8 mouse cellular contexts compared by ENCODE assay signal in genomic region chr19:32470059-32470497, GRCm38 (mm10). TPM values are rescaled to one million over a fixed set of nuclear protein-coding genes. Genes with fewer than 3 reads are reported as not detected.
DNase-seq lines count a peak whose midpoint lies in the region; ATAC-seq and TF ChIP-seq lines count a peak whose summit lies in the region.

No protein-coding gene starts in this region.

- peak overlapping the region; percentile 22; the same call in 1 of the 2 replicates for H3K4me2 ChIP-seq in embryonic facial prominence, embryonic 13.5 days
- H3K4me2 ChIP-seq in kidney, embryonic 15.5 days = peak overlapping the region; percentile 25; the same call in 1 of the 2 replicates
- no peak overlapping the region for H3K4me2 ChIP-seq in lung, postnatal 0 days (replicated peaks; ENCODE audit: low read depth, low read length)

- no peak for TF ChIP-seq EP300 in lung, postnatal 0 days (IDR thresholded peaks at IDR 0.05)

- H3K4me1 ChIP-seq in embryonic facial prominence, embryonic 13.5 days = no peaks in the 10 kb centered on the region
- H3K4me1 ChIP-seq in kidney, embryonic 15.5 days = no peaks in the 10 kb centered on the region
- H3K4me1 ChIP-seq in lung, postnatal 0 days (ENCODE audit: insufficient read depth, low read depth, low read length) = no peaks in the 10 kb centered on the region
- peaks cover 2% of the 10 kb centered on the region; the same call in 1 of the 2 replicates for H3K4me1 ChIP-seq in small intestine, adult 2 months (ENCODE audit: control insufficient read depth, insufficient read depth, insufficient read length, low read length)

- no peaks in the 10 kb centered on the region for H3K27me3 ChIP-seq in embryonic facial prominence, embryonic 13.5 days
- no peaks in the 10 kb centered on the region for H3K27me3 ChIP-seq in kidney, embryonic 15.5 days
- no peaks in the 10 kb centered on the region for H3K27me3 ChIP-seq in lung, postnatal 0 days (replicated peaks; ENCODE audit: insufficient read depth, low read length)
- no peaks in the 10 kb centered on the region for H3K27me3 ChIP-seq in small intestine, adult 2 months (ENCODE audit: control insufficient read depth, insufficient read depth, low read length)

- TF ChIP-seq POLR2A in small intestine, adult 2 months (IDR thresholded peaks at IDR 0.05; ENCODE audit: low read depth, low read length) = no peak

- TF ChIP-seq CTCF in gastrocnemius, adult 2 months (IDR thresholded peaks at IDR 0.05) = peak; percentile 88
- TF ChIP-seq CTCF in lung, postnatal 0 days (IDR thresholded peaks at IDR 0.05) = peak; percentile 88
- peak; percentile 40; the same call in 1 of the 2 replicates for TF ChIP-seq CTCF in small intestine, adult 2 months (IDR thresholded peaks at IDR 0.05; ENCODE audit: extremely low read depth, insufficient read length, insufficient replicate concordance, low read depth, low read length)

- no peak overlapping the region for H3K9ac ChIP-seq in embryonic facial prominence, embryonic 13.5 days
- no peak overlapping the region for H3K9ac ChIP-seq in kidney, embryonic 15.5 days
- H3K9ac ChIP-seq in lung, postnatal 0 days (replicated peaks; ENCODE audit: low read depth) = no peak overlapping the region

- H3K4me3 ChIP-seq in gastrocnemius, adult 2 months = no peak overlapping the region
- H3K4me3 ChIP-seq in embryonic facial prominence, embryonic 13.5 days = no peak overlapping the region
- H3K4me3 ChIP-seq in kidney, embryonic 15.5 days (replicated peaks) = no peak overlapping the region
- H3K4me3 ChIP-seq in lung, postnatal 0 days (ENCODE audit: low read depth, low read length) = no peak overlapping the region
- H3K4me3 ChIP-seq in small intestine, adult 2 months (ENCODE audit: low read depth, low read length) = no peak overlapping the region

- WGBS in embryonic facial prominence, embryonic 13.5 days = 16% methylated on average over 6 of the region's 6 CpGs
- WGBS in kidney, embryonic 15.5 days = 21% methylated on average over 6 of the region's 6 CpGs
- 15% methylated on average over 6 of the region's 6 CpGs for WGBS in lung, postnatal 0 days
- 8% methylated on average over 6 of the region's 6 CpGs for WGBS in small intestine, adult 2 months

- peak; percentile 24 for ATAC-seq in activated CD4-positive, CD25-positive, alpha-beta regulatory T cell, adult 4 months
- ATAC-seq in embryonic facial prominence, embryonic 13.5 days (ENCODE audit: insufficient number of reproducible peaks, insufficient read depth, low FRiP score, low TSS enrichment, low read depth) = no peak
- no peak for ATAC-seq in kidney, embryonic 15.5 days (replicated peaks; ENCODE audit: low FRiP score)
- peak; percentile 54; the same call in 1 of the 2 replicates for ATAC-seq in lung, postnatal 0 days

- no peaks in the 10 kb centered on the region for H3K36me3 ChIP-seq in embryonic facial prominence, embryonic 13.5 days
- H3K36me3 ChIP-seq in kidney, embryonic 15.5 days = no peaks in the 10 kb centered on the region
- no peaks in the 10 kb centered on the region for H3K36me3 ChIP-seq in lung, postnatal 0 days (ENCODE audit: insufficient read depth, low read length)
- no peaks in the 10 kb centered on the region for H3K36me3 ChIP-seq in small intestine, adult 2 months (ENCODE audit: control insufficient read depth, insufficient read depth, low read length)

- no peak for DNase-seq in gastrocnemius, adult 2 months
- no peak for DNase-seq in gastrocnemius, postnatal 4 days (ENCODE audit: low spot score in 2 of 2)
- DNase-seq in A20 (ENCODE audit: low read depth, low spot score) = peak; percentile 72
- DNase-seq in lung, postnatal 0 days (ENCODE audit: low spot score) = peak; percentile 57

- intact Hi-C loops in gastrocnemius, adult 2 months (cut with DNase I) = no loop called here

- H3K9me3 ChIP-seq in embryonic facial prominence, embryonic 13.5 days = no peaks in the 10 kb centered on the region
- H3K9me3 ChIP-seq in kidney, embryonic 15.5 days (replicated peaks) = 0 out of 2 replicates have a peak, but pooled peaks cover 3% of the 10 kb centered on the region
- H3K9me3 ChIP-seq in lung, postnatal 0 days (ENCODE audit: low read length) = no peaks in the 10 kb centered on the region

- H3K27ac ChIP-seq in gastrocnemius, adult 2 months = no peak overlapping the region
- H3K27ac ChIP-seq in embryonic facial prominence, embryonic 13.5 days = no peak overlapping the region
- no peak overlapping the region for H3K27ac ChIP-seq in kidney, embryonic 15.5 days
- H3K27ac ChIP-seq in lung, postnatal 0 days (ENCODE audit: low read length) = no peak overlapping the region
- no peak overlapping the region for H3K27ac ChIP-seq in small intestine, adult 2 months (ENCODE audit: insufficient read depth, low read depth, low read length)

RNA-seq across cellular contexts. Expression of gene Rpl9-ps6, which starts 3.7 kb away (rescaled TPM):
- total RNA-seq in gastrocnemius, adult 2 months (2021) = 10 to 100 TPM; 27.1 to 36.4 TPM
- total RNA-seq in gastrocnemius, postnatal 4 days (2021) = 10 to 100 TPM; 51.0 to 54.2 TPM
- 100 to 1,000 TPM; 229 to 490 TPM for polyA plus RNA-seq in activated CD4-positive, CD25-positive, alpha-beta regulatory T cell, adult 4 months (2017; shearing (Covaris generic))
- 151 and 233 TPM in 2 replicates for polyA plus RNA-seq in embryonic facial prominence, embryonic 13.5 days (2015; fragmentation: Nextera tagmentation; extraction: Ambion mirVana)
- 103 and 128 TPM in 2 replicates for polyA plus RNA-seq in kidney, embryonic 15.5 days (2015; fragmentation: Nextera tagmentation; extraction: Ambion mirVana)
- polyA plus RNA-seq in lung, postnatal 0 days (2015; fragmentation: Nextera tagmentation; extraction: Ambion mirVana) = 82.1 and 83.8 TPM in 2 replicates
- polyA plus RNA-seq in small intestine, adult 2 months (2012; rRNA removed) = 0.65 and 0.83 TPM in 2 replicates

RNA-seq across cellular contexts. Expression of gene Minpp1, which starts 15.5 kb away (rescaled TPM):
- total RNA-seq in gastrocnemius, adult 2 months (2021) = 10 to 100 TPM; 14.4 to 14.6 TPM
- 10 to 100 TPM; 30.4 to 31.8 TPM for total RNA-seq in gastrocnemius, postnatal 4 days (2021)
- polyA plus RNA-seq in activated CD4-positive, CD25-positive, alpha-beta regulatory T cell, adult 4 months (2017; shearing (Covaris generic)) = 1 to 10 TPM; 8.6 to 8.9 TPM
- polyA plus RNA-seq in embryonic facial prominence, embryonic 13.5 days (2015; fragmentation: Nextera tagmentation; extraction: Ambion mirVana) = 61.5 and 69.1 TPM in 2 replicates
- polyA plus RNA-seq in kidney, embryonic 15.5 days (2015; fragmentation: Nextera tagmentation; extraction: Ambion mirVana) = 73.7 and 75.4 TPM in 2 replicates
- polyA plus RNA-seq in lung, postnatal 0 days (2015; fragmentation: Nextera tagmentation; extraction: Ambion mirVana) = 37.0 and 39.5 TPM in 2 replicates
- 86.5 and 112 TPM in 2 replicates for polyA plus RNA-seq in small intestine, adult 2 months (2012; rRNA removed)

Comparison
In these comparisons a context has a peak if more than half of its experiments do, and no peak if none do; other contexts are left out.
1. DNase-seq: peak in A20 (single experiment) and lung, postnatal 0 days (single experiment); none in gastrocnemius, adult 2 months (single experiment) and gastrocnemius, postnatal 4 days (0 of 2).
2. ATAC-seq: peak in activated CD4-positive, CD25-positive, alpha-beta regulatory T cell, adult 4 months (single experiment) and lung, postnatal 0 days (single experiment); none in embryonic facial prominence, embryonic 13.5 days (single experiment) and kidney, embryonic 15.5 days (single experiment).
3. RNA of gene Rpl9-ps6, which starts 3.7 kb away (polyA plus RNA-seq): 229 to 490 TPM in activated CD4-positive, CD25-positive, alpha-beta regulatory T cell, adult 4 months, 151 to 233 TPM in embryonic facial prominence, embryonic 13.5 days, 103 to 128 TPM in kidney, embryonic 15.5 days and 82.1 to 83.8 TPM in lung, postnatal 0 days; 0.65 to 0.83 TPM in small intestine, adult 2 months; every median in the first group is over 10 times any median in the second.
4. Peak in every context shown above with its lines, with median percentiles within 50 percentile points of each other: CTCF ChIP-seq.